Mouse (Mus musculus): ENCODE data around the gene Frs2. TPM values are rescaled to one million over a fixed set of nuclear protein-coding genes. Genes with fewer than 3 reads are reported as not detected.
"Not testable (repeated sequence)": the region's sequence is repeated elsewhere in the genome, so short reads cannot be mapped to it uniquely, and the experiment has no call there.

Gene Frs2
- polyA plus RNA-seq, 1 experiment: 16.0 TPM

DNA sequence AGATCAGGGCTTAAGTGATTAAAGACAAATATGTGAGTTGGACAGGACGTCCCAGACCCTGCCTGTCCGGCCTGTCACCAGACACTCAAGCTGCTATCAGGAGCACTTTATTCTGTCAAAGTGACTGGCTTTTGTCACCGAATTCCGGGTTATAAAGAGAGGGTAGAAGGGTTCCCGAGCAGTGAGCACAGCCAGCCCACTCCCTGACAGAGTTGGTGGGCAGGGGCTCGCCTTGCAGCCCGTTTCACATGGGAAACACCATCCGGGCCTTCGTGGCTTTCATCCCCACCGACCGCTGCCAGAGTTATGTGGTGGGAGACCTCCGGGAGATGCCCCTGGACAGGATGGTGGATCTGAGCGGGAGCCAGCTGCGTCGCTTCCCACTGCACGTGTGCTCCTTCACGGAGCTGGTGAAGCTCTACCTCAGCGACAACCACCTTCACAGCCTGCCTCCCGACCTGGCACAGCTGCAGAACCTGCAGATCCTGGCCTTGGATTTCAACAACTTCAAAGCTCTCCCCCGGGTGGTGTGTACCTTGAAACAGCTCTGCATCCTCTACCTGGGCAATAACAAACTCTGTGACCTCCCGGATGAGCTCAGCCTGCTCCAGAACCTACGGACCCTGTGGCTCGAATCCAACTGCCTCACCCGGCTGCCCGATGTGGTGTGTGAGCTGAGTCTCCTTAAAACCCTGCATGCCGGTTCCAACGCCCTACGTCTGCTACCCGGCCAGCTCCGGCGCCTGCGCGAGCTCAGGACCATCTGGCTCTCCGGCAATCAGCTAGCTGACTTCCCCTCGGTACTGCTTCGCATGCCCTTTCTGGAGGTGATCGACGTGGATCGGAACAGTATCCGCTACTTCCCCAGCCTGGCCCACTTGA is 102.9 kb downstream of the Frs2 start, which contains the start of gene Lrrc10:
Gene Lrrc10 (plus strand): TSS at position 167 of the 882 bp plus-strand sequence.
- DNase-seq (ENCODE audit: low read depth): no peak

DNA sequence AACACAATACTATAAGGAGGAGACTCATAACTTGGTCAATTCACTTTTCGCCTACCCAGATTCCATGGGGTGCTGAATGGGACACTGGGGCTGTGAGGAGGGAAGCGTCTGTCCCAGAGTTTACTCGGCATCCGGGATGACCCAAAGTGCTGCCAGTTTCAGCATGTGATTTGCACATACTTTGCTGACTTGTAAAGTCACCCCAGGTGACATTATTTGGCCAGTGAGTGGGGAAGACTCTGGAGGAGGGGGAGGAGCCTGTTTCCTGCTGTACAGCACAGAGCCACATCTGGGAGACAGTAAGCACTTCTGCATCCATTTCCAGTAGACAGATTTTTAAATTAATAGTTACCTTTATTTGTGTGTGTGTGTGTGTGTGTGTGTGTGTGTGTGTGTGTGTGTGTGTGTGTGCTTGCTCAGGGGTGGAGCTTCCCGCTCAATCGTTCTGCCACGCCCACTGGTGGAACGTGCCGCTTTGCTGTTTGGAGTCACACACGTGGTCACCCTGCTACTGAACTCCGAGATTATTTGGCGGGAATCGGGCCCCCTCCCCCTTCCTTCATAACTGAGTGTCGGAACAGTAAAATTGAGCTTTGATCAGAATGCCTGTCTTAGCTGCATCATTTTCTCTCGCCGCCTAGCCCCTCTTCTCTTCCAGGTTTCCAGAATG is 104.7 kb downstream of the Frs2 start:
- not testable (repeated sequence) for DNase-seq (ENCODE audit: low read depth)

DNA sequence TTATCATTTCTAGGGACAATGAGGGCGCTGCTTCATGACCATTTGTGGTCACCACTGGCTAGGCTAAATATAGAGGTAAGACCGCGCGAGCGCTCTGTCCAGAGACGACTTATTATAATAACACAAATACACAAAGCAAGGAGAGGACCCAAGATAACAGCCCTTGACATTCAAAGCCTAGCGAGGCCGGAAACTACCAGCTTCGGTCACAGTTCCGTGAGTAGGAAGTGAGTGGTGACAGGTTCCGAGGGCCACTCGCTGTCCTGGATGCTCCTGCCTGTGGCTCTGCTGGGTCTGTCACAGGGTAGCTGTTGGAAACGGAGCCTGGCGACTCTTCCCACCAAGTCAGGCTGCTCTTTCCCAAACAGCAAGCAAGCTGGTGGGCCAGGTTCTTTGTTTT is 106.0 kb downstream of the Frs2 start:
- no peak for DNase-seq (ENCODE audit: low read depth)

DNA sequence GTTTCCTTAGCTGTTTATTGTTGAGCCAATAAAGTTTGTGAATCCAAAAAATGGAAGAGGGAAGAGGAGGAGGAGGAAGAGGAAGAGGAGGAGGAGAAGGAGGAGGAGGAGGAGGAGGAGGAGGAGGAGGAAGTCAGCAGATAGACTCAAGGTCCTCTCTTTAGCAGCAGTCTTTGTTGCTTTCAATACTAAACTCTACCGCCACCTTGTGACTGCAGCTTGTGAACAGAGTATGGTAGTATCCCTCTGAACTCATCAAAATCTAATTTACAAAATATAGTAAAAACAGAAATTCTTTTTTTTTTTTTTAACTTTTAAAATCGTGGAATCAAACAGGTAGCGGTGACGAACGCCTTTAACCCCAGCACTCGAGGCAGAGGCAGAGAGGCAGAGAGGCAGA is 108.0 kb downstream of the Frs2 start:
- no peak for DNase-seq (ENCODE audit: low read depth)

DNA sequence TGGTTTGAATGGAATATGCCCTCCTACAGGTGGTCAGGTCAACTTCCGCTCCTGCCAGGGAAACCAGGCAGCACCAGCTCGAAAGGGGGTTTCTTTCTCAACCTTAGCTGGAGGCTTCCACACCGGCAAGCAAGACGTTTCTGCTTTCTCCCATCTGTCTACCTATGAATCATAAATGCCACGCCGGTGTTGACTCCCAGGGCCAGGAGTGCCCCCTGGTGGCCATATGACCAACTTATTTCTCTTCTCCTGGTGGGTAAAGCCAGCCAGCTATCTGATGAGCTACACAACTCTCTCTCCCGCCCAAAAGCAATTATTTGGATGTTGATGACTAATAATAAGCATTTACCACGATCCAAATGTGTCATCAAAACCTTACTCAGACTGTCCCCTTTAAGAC is 114.5 kb downstream of the Frs2 start:
- no peak for DNase-seq (ENCODE audit: low read depth)

DNA sequence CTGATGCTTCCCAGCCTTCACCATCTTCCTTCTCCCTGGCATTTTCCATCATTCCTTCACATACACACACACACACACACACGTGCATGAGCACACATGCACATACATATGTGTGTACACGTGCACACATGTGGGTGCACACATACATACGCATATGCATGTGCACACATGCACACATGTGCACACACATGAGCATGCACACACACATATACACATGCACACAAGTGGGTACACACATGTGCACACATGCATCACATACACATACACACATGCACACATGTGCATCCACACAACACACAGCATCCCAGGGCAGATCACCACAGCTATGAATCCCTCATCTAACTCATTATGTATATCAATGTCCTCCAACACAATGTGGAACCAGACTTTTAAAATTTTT is 117.2 kb downstream of the Frs2 start:
- DNase-seq (ENCODE audit: low read depth): no peak

DNA sequence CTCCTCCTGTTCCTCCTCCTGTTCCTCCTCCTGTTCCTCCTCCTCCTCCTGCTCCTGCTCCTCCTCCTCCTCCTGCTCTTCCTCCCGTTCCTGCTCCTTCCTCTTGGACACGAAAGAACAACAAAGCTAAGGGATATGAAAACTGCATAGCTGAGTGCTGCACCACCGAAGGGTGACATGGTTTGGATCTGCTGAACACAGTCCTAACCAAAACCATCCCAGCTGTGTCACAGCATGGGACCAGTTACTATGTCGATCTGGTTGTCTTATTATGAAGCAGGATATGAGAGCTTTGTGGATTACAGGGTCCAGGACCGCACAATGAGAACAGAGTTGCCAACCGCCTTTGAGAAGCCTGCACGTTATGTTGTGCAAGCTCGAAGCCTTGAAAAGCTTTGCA is 122.2 kb downstream of the Frs2 start:
- no peak for DNase-seq (ENCODE audit: low read depth)

DNA sequence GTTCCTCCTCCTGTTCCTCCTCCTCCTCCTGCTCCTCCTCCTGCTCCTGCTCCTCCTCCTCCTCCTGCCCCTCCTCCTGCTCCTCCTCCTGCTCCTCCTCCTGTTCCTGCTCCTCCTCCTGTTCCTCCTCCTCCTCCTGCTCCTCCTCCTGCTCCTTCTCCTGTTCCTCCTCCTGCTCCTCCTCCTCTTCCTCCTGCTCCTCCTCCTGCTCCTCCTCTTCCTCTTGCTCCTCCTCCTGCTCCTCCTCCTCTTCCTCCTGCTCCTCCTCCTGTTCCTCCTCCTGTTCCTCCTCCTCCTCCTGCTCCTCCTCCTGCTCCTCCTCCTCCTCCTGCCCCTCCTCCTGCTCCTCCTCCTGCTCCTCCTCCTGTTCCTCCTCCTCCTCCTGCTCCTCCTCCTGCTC is 122.6 kb downstream of the Frs2 start:
- DNase-seq (ENCODE audit: low read depth): not testable (repeated sequence)

DNA sequence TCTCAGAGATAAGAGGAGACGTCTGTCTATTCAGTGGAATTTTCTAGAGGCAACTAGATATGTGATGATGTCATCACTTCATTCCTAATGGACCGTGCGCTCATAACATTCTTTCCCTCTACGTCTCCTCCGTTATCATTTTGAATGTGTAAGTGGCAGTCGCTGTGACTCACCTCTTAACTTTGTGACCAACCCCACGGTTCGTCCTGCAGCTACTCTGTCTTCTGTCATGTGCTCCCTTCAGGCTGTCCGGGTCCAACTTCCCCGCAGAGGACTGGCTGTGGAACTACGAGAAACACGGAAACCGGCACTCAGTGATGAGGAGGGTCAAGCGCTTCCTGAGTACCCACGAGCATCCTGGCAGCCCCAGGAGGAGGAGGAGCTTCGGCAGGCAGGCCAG is 124.6 kb downstream of the Frs2 start:
- no peak for DNase-seq (ENCODE audit: low read depth)

DNA sequence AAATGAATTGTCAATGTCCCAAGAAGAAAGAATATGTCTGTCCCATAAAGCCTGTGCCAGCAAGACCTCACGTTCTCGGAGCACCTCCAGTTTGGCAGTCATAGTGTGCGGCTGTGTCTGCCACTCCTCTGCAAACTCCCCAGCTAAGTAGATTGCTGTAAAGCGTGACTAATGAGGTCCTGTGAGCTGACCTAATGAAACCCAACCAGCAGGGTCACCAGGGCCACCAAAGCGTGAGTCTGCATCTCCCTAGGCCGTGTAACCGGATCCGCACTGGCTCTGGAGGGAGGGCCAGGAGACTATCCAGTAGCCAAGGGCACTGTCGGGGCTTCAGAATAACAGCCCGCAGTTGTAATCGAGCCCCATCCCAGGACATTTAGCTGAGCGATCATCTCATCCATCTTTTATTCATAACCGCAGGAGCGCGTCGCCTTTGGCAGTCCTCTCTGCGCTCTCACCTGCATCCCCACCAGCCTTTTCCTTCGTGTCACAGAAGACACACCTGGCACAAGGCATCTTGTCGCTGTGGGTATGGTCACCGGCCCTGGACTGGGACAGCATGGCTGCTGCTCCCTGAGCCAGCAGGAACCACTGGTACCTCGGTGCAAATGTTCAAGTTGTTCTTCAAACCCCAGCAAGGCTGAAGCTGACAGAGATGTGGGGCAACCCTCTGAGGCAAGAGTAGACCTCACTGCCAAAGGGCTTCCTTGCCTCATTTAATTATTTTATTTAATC is 127.1 kb downstream of the Frs2 start:
- DNase-seq (ENCODE audit: low read depth): no peak

Other genes with a start within 250 kb of the Frs2 start
- gene Rab3ip, start 197.8 kb downstream of the Frs2 start, polyA plus RNA-seq (2012; rRNA removed): 293 and 458 TPM in 2 replicates
- not detected in 2 replicates for gene Gm10271, start 175.9 kb downstream of the Frs2 start, polyA plus RNA-seq (2012; rRNA removed)
- 0.69 and 0.77 TPM in 2 replicates for gene Best3, start 162.2 kb downstream of the Frs2 start, polyA plus RNA-seq (2012; rRNA removed)
- 0.07 TPM in 1 of 2 replicates, not detected in the other for gene Lrrc10, start 103.2 kb downstream of the Frs2 start, polyA plus RNA-seq (2012; rRNA removed)
- gene Cct2, start 84.7 kb downstream of the Frs2 start, polyA plus RNA-seq (2012; rRNA removed): 96.9 and 108 TPM in 2 replicates
- 18.2 and 21.8 TPM in 2 replicates for gene Yeats4, start 76.0 kb upstream of the Frs2 start, polyA plus RNA-seq (2012; rRNA removed)
- gene 9530003J23Rik, start 90.2 kb upstream of the Frs2 start, polyA plus RNA-seq (2012; rRNA removed): 0.85 TPM in 1 of 2 replicates, not detected in the other
- 328 and 420 TPM in 2 replicates for gene Lyz2, start 133.8 kb upstream of the Frs2 start, polyA plus RNA-seq (2012; rRNA removed)
- 25.2 and 35.7 TPM in 2 replicates for gene Lyz1, start 144.3 kb upstream of the Frs2 start, polyA plus RNA-seq (2012; rRNA removed)
- gene Cpsf6, start 231.5 kb upstream of the Frs2 start, polyA plus RNA-seq (2012; rRNA removed): 42.3 and 45.8 TPM in 2 replicates

Data from gonadal fat pad, adult 2 months (tissue).